Mouse (Mus musculus) ES-Bruce4 (cell line): Measurements from ENCODE around the gene Tnmd. TPM values are rescaled to one million over a fixed set of nuclear protein-coding genes. Genes with fewer than 3 reads are reported as not detected.

Experiments
- H3K27ac ChIP-seq: 2 replicates; pipeline ENCODE4 v1.5.1; 2012; ENCODE audit warnings: low read length, inconsistent platforms; ENCODE audit not compliant: insufficient read depth
- H3K27me3 ChIP-seq: 2 replicates; pipeline ENCODE4 v1.6.1; 2012; ENCODE audit warnings: mild to moderate bottlenecking, low read length, inconsistent platforms; ENCODE audit not compliant: control insufficient read depth, poor library complexity, insufficient read depth, severe bottlenecking
- H3K36me3 ChIP-seq: 2 replicates; pipeline ENCODE4 v1.6.1; 2012; ENCODE audit warnings: inconsistent platforms, mild to moderate bottlenecking, low read length, moderate library complexity; ENCODE audit not compliant: control insufficient read depth, poor library complexity, insufficient read depth, severe bottlenecking
- H3K4me1 ChIP-seq: one replicate; pipeline ENCODE4 v1.8.1; 2011; ENCODE audit warnings: low read length; ENCODE audit not compliant: control insufficient read depth, insufficient read depth
- H3K4me3 ChIP-seq: 2 replicates; pipeline ENCODE4 v1.5.1; 2011; ENCODE audit warnings: low read depth, mild to moderate bottlenecking, low read length
- H3K9ac ChIP-seq: 2 replicates; pipeline ENCODE4 v1.6.1; 2012; ENCODE audit warnings: low read depth, mild to moderate bottlenecking, inconsistent platforms; ENCODE audit not compliant: poor library complexity, severe bottlenecking
- H3K9me3 ChIP-seq: replicated peaks from 2 replicates; pipeline ENCODE4 v1.6.1; 2012; ENCODE audit warnings: mild to moderate bottlenecking, low read length, inconsistent platforms; ENCODE audit not compliant: control insufficient read depth, poor library complexity, insufficient read depth, severe bottlenecking
- CTCF ChIP-seq: IDR thresholded peaks from one replicate; pipeline ENCODE4 v1.8.1; 2011; ENCODE audit warnings: low read depth, low read length
- EP300 ChIP-seq: IDR thresholded peaks from 2 replicates; pipeline ENCODE4 v1.6.1; 2011; ENCODE audit warnings: low read depth, low read length; ENCODE audit not compliant: insufficient read depth
- POLR2A ChIP-seq: IDR thresholded peaks from one replicate; pipeline ENCODE4 v1.8.1; 2011; ENCODE audit warnings: low read length; ENCODE audit not compliant: insufficient read depth
- polyA plus RNA-seq: library from polyadenylated mRNA; stranded (reverse); fragments of >200 nt; gene quantifications from 2 replicates; pipeline ENCODE4 v1.2.4, GENCODE M21; 2011; ENCODE audit warnings: low read depth; ENCODE audit not compliant: missing spikeins, insufficient read depth, insufficient read length

The Tnmd gene
- polyA plus RNA-seq, 1 experiment = not detected

- Histone ChIP-seq H3K4me3 (no peak overlapping the region), H3K27me3 (no peaks in the 10 kb centered on the region), H3K36me3 (no peaks in the 10 kb centered on the region), H3K27ac (no peak overlapping the region), H3K9ac (no peak overlapping the region), H3K9me3 (no peaks in the 10 kb centered on the region), H3K4me1 (no peaks in the 10 kb centered on the region)
- no peak for TF ChIP-seq CTCF
- no peak for TF ChIP-seq POLR2A
- no peak for TF ChIP-seq EP300
Measured at GRCm38 (mm10) chrX:133911397-133912103, 60.8 kb downstream of the Tnmd start.

- Histone ChIP-seq H3K36me3 (no peaks in the 10 kb centered on the region), H3K9ac (no peak overlapping the region), H3K27ac (no peak overlapping the region), H3K27me3 (no peaks in the 10 kb centered on the region), H3K4me3 (no peak overlapping the region), H3K9me3 (no peaks in the 10 kb centered on the region), H3K4me1 (no peaks in the 10 kb centered on the region)
- TF ChIP-seq EP300 (no peak), POLR2A (no peak), CTCF (no peak)
Measured at GRCm38 (mm10) chrX:133913006-133913405, 62.2 kb downstream of the Tnmd start.

DNA sequence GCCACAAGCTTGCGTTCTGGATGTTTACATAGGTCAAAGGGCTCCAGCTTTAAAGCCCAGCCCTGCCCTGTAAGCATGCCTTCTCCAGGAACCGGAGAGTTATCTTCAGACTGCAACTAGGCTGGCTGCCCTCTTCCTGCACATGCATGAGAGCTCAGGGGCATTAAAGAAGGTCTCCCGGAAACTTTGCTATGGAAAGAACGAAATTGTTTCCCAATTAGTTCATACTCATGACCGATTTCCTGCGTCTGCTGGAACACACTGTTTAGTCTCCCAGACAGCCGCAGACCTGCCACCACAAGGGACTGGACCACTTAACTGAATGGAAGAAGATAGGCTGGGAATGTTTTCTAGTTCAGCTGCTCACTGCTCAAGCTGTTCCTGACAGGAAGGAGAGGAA is 63.4 kb downstream of the Tnmd start:
- H3K9me3 ChIP-seq = no peaks in the 10 kb centered on the region
- no peak overlapping the region for H3K9ac ChIP-seq
- no peaks in the 10 kb centered on the region for H3K36me3 ChIP-seq
- H3K27me3 ChIP-seq = no peaks in the 10 kb centered on the region
- TF ChIP-seq POLR2A = no peak
- no peak for TF ChIP-seq EP300
- no peak for TF ChIP-seq CTCF
- no peak overlapping the region for H3K27ac ChIP-seq
- no peak overlapping the region for H3K4me3 ChIP-seq
- H3K4me1 ChIP-seq = no peaks in the 10 kb centered on the region

Other genes with a start within 250 kb of the Tnmd start
- gene Pcdh19, start 162.0 kb upstream of the Tnmd start, polyA plus RNA-seq = 1.8 and 2.2 TPM in 2 replicates
- 13.4 TPM in 2 replicates for gene Tspan6, start 47.4 kb downstream of the Tnmd start, polyA plus RNA-seq
- gene Srpx2, start 57.4 kb downstream of the Tnmd start, polyA plus RNA-seq = 0.52 and 0.87 TPM in 2 replicates
- gene Sytl4, start 130.8 kb downstream of the Tnmd start, polyA plus RNA-seq = 0.31 and 0.70 TPM in 2 replicates
- gene Cstf2, start 208.2 kb downstream of the Tnmd start, polyA plus RNA-seq = 74.3 and 76.1 TPM in 2 replicates